Mouse (Mus musculus): Measurements from ENCODE around the gene Aqp12.
A peak's percentile ranks its signal among the peaks of the same experiment; 100 is the strongest.
"Not testable (repeated sequence)": the region's sequence is repeated elsewhere in the genome, so short reads cannot be mapped to it uniquely, and the experiment has no call there.

Gene Aqp12

DNA sequence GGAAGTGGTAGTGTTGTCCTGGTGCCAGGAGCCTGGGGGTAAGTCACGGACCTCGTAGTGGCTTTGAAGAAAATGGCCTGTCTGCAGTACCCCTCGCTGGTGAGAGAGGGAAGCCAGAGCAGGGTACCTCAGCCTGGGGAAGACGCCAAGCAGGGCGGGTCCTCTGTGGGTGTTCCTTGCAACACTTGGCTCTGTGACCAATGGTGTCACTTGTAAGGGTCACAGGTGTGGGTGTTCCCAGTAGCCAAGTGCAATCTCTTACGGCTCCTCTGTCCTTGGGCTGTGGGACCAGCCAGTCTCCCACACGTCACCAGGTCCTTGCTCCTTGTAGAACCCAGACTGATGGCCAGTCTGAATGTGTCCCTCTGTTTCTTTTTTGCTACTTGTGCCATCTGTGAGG lies at the start of gene Aqp12:
Gene Aqp12 (plus strand): TSS at position 274 of the 400 bp plus-strand sequence.
- peaks cover 13% of the 10 kb centered on the region; the same call in 1 of the 2 replicates for H3K27me3 ChIP-seq (ENCODE audit: insufficient read depth, low read length)
- TF ChIP-seq CTCF (conservative IDR thresholded peaks at IDR 0.05; ENCODE audit: low read length) = no peak
- TF ChIP-seq NANOG (IDR thresholded peaks at IDR 0.05; ENCODE audit: borderline replicate concordance, low read length) = no peak
- TF ChIP-seq POU5F1 (IDR thresholded peaks at IDR 0.05; ENCODE audit: borderline replicate concordance, low read length) = no peak

DNA sequence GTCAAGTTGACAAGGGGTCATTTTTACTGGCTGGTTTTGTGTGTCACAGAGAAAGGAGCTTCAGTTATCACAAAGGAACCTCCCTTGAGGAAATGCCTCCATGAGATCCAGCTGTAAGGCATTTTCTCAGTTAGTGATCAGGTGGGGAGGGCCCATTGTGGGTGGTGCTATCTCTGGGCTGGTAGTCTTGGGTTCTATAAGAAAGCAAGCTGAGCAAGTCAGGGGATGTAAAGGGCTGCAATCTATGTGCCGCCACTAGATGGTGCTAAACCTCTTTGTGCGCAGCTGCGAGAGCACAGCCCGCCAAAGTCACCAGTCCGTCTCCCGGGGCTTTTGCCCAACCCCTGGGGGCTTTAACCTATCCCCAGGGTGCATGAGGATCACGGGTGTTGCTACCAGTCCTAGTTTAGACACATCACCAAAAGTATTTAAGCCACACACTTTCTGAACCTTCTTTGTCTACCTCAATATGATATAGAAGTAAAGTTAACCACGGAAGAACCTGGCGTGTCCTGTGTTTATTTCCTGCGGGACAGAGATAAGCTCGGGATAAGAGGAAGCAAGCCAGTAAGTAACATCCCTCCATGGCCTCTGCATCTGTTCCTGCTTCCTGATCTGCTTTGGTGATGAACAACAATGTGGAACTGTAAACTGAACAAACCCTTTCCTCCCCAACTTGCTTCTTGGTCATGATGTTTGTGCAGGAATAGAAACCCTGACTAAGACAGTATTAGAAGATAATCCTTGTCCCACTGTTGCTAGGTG lies 49.4 kb upstream of the Aqp12 start:
- not testable (repeated sequence) for H3K36me3 ChIP-seq (ENCODE audit: insufficient read depth, low read length); H3K27me3 ChIP-seq (ENCODE audit: insufficient read depth, low read length); H3K9me3 ChIP-seq (ENCODE audit: low read length); H3K4me1 ChIP-seq (replicated peaks; ENCODE audit: low read depth, low read length)
- TF ChIP-seq CTCF (conservative IDR thresholded peaks at IDR 0.05; ENCODE audit: low read length) = peak; percentile 36
- 0 out of 2 replicates have a peak overlapping the region, but pooled peaks have one; percentile 13 for H3K4me3 ChIP-seq (replicated peaks; ENCODE audit: low read length)

More for the DNA sequence above, at the start of gene Aqp12:
- no peaks in the 10 kb centered on the region for H3K36me3 ChIP-seq (ENCODE audit: insufficient read depth, low read length)
- no peak within 1 kb of the TSS for H3K4me3 ChIP-seq (replicated peaks; ENCODE audit: low read length)
- no peaks in the 10 kb centered on the region for H3K9me3 ChIP-seq (ENCODE audit: low read length)
- no peaks in the 10 kb centered on the region for H3K4me1 ChIP-seq (replicated peaks; ENCODE audit: low read depth, low read length)

DNA sequence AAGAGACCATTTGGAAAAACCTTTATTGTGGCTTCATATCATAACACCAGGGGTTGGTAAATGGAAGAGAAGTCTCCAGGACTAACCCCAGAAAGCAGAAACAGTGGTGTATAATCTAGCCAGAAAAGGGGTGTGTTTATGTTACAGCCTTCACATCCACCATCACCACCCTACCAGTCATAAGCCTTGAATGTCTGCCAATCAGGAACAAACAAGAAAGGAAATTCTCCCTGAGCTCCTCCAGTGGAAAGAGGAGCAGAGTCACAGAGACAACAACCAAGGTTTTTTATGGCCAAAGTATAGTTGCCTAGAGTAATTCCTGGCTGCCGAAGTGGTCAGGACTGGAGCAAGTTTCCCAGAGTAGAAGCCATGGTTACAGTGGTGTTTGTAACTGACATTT lies 47.1 kb upstream of the Aqp12 start:
- no peak for TF ChIP-seq POU5F1 (IDR thresholded peaks at IDR 0.05; ENCODE audit: borderline replicate concordance, low read length)
- TF ChIP-seq NANOG (IDR thresholded peaks at IDR 0.05; ENCODE audit: borderline replicate concordance, low read length) = no peak
- no peak for TF ChIP-seq CTCF (conservative IDR thresholded peaks at IDR 0.05; ENCODE audit: low read length)
- H3K36me3 ChIP-seq (ENCODE audit: insufficient read depth, low read length) = no peaks in the 10 kb centered on the region
- no peaks in the 10 kb centered on the region; the same call in 1 of the 2 replicates for H3K4me1 ChIP-seq (replicated peaks; ENCODE audit: low read depth, low read length)
- peaks cover 9% of the 10 kb centered on the region; the same call in 1 of the 2 replicates for H3K27me3 ChIP-seq (ENCODE audit: insufficient read depth, low read length)
- H3K9me3 ChIP-seq (ENCODE audit: low read length) = no peaks in the 10 kb centered on the region
- no peak overlapping the region for H3K4me3 ChIP-seq (replicated peaks; ENCODE audit: low read length)

DNA sequence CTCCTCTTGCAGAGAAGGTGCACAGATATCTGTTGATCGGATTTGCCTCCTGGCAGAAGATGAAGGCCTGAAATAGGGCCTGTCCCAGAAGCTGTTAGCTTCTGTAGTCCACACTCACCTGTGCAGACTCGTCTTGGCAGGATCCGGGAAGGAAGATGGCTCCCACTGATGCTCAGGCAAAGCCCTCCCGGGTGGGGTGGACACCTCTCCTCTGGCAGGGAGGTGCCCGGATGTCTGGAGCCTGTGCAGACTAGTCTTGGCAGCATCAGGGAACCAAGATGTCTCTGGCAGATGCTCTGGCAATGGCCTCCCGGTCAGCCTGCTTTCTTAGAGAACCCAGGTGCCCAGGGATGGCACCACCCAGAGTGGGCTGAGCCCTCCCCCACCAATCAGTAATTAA lies 35.3 kb upstream of the Aqp12 start:
- H3K36me3 ChIP-seq (ENCODE audit: insufficient read depth, low read length); H3K27me3 ChIP-seq (ENCODE audit: insufficient read depth, low read length); H3K4me1 ChIP-seq (replicated peaks; ENCODE audit: low read depth, low read length); H3K4me3 ChIP-seq (replicated peaks; ENCODE audit: low read length): not testable (repeated sequence)
- peaks cover 12% of the 10 kb centered on the region for H3K9me3 ChIP-seq (ENCODE audit: low read length)

DNA sequence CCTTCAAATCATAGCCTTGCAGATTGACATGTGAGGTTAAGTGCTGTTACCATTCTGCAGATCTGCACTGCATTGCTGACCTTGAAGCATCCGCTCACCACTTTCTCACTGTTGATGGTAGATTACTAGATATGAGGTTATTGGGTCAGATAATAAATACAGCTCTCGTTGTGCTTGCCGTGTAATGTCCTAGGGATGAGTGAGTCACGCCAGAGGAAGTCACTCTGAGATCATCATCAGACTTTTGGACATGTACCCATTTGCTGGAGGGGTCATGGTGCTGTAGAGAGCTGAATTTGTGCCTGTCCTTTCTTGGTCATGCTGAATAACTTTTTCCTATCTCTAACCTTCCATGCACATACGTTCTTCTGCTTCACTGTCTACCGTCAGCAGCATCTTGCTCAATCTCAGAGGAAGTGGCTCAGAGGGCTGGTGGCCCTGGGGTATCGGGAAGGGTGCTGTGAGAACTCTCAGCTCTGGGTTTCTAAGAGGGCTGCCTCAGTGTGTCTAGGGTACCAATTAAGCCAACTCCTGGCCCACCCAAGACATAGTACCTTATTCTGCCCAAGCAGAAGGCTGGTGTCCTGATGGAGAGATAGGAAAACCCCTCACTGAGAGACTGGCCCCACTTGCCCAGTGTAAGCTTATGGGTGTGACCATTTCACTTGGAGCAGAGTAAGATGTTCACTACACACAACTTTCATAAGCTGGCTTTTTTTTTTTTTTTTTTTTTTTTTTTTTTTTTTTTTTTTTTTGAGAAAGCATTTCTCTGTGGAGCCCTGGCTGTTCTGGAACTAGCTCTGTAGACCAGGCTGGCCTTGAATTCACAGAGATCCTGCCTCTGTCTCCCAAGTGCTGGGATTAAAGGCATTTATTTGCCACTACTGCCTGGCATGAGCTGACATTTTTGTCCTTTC lies 34.0 kb upstream of the Aqp12 start:
- TF ChIP-seq POU5F1 (IDR thresholded peaks at IDR 0.05; ENCODE audit: borderline replicate concordance, low read length) = no peak
- TF ChIP-seq CTCF (conservative IDR thresholded peaks at IDR 0.05; ENCODE audit: low read length) = no peak
- TF ChIP-seq NANOG (IDR thresholded peaks at IDR 0.05; ENCODE audit: borderline replicate concordance, low read length) = no peak
- Histone ChIP-seq H3K4me1 (replicated peaks; ENCODE audit: low read depth, low read length) (peaks cover 3% of the 10 kb centered on the region; the same call in 1 of the 2 replicates), H3K4me3 (replicated peaks; ENCODE audit: low read length) (no peak overlapping the region), H3K27me3 (ENCODE audit: insufficient read depth, low read length) (peaks cover 10% of the 10 kb centered on the region), H3K9me3 (ENCODE audit: low read length) (peaks cover 12% of the 10 kb centered on the region), H3K36me3 (ENCODE audit: insufficient read depth, low read length) (no peaks in the 10 kb centered on the region)

DNA sequence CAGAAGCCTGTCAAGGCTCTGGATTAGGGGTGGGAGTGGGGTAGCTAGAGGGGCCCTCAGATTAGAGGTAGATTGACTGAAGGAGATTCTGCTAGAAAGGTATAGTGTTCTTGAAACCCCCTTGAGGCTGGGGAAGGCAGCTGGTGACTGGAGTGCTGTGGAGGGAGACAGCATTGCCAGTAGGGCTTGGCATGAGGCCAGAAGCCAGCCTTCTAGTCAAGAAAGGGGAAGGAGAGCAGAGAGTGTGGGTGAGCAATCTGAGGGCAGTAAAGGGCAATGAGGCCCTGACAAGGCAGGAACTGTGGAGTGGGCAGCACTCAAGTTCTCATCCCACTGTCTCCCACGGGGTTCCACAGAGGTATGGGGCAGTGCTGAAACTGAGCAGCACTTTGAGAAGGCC lies 33.3 kb upstream of the Aqp12 start:
- TF ChIP-seq CTCF (conservative IDR thresholded peaks at IDR 0.05; ENCODE audit: low read length) (no peak), NANOG (IDR thresholded peaks at IDR 0.05; ENCODE audit: borderline replicate concordance, low read length) (no peak), POU5F1 (IDR thresholded peaks at IDR 0.05; ENCODE audit: borderline replicate concordance, low read length) (no peak)
- Histone ChIP-seq H3K4me1 (replicated peaks; ENCODE audit: low read depth, low read length) (peaks cover 9% of the 10 kb centered on the region), H3K9me3 (ENCODE audit: low read length) (peaks cover 12% of the 10 kb centered on the region), H3K4me3 (replicated peaks; ENCODE audit: low read length) (no peak overlapping the region), H3K27me3 (ENCODE audit: insufficient read depth, low read length) (peaks cover 17% of the 10 kb centered on the region), H3K36me3 (ENCODE audit: insufficient read depth, low read length) (no peaks in the 10 kb centered on the region)

DNA sequence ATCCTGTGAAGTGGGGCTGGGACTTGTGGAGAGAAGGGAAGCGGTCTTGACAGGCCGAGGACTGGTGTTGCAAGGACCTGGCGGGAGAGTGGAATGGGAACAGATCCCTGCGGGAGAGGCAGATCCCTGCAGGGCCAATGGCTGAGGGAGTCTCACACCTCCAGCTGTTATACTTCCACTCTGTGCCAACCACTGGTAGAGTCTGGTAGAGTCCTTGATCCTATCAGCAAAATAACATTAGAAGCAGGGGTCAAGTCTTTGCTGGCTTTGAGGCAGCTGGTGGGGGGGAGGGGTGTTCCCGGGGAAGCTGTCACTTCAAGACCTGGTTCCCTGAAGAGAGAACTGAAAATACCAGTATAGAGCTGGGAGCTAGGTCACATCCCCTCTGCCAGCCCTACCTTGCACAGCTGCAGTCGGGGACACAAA lies 30.0 kb upstream of the Aqp12 start:
- Histone ChIP-seq H3K4me3 (replicated peaks; ENCODE audit: low read length) (no peak overlapping the region), H3K27me3 (ENCODE audit: insufficient read depth, low read length) (peaks cover 32% of the 10 kb centered on the region), H3K36me3 (ENCODE audit: insufficient read depth, low read length) (no peaks in the 10 kb centered on the region), H3K9me3 (ENCODE audit: low read length) (no peaks in the 10 kb centered on the region), H3K4me1 (replicated peaks; ENCODE audit: low read depth, low read length) (peaks cover 33% of the 10 kb centered on the region)
- TF ChIP-seq POU5F1 (IDR thresholded peaks at IDR 0.05; ENCODE audit: borderline replicate concordance, low read length) (no peak), CTCF (conservative IDR thresholded peaks at IDR 0.05; ENCODE audit: low read length) (no peak), NANOG (IDR thresholded peaks at IDR 0.05; ENCODE audit: borderline replicate concordance, low read length) (no peak)

DNA sequence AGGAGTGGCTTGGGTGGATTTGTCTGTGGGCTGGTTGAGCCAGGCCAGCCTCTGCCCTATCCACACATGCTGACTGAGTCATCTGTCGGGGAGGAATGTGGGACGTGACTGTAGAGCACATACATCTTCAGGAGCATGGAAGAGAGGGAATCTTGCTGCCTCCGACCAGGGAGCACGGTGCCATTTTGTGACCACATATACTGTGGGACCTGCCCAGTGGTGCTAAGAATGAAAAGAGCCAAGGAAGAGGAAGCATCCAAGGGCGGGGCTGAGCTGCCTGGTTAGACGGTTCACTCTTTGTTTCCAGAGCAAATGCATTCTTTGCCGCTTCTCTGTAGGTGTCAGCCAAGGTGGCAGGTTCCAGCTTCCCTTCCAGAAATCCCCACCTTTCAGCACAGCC lies 27.5 kb upstream of the Aqp12 start:
- Histone ChIP-seq H3K27me3 (ENCODE audit: insufficient read depth, low read length) (peaks cover 35% of the 10 kb centered on the region), H3K4me3 (replicated peaks; ENCODE audit: low read length) (peak overlapping the region; percentile 35), H3K4me1 (replicated peaks; ENCODE audit: low read depth, low read length) (peaks cover 33% of the 10 kb centered on the region), H3K9me3 (ENCODE audit: low read length) (no peaks in the 10 kb centered on the region), H3K36me3 (ENCODE audit: insufficient read depth, low read length) (no peaks in the 10 kb centered on the region)
- TF ChIP-seq NANOG (IDR thresholded peaks at IDR 0.05; ENCODE audit: borderline replicate concordance, low read length) (no peak), POU5F1 (IDR thresholded peaks at IDR 0.05; ENCODE audit: borderline replicate concordance, low read length) (no peak), CTCF (conservative IDR thresholded peaks at IDR 0.05; ENCODE audit: low read length) (no peak)
